Mouse (Mus musculus): ENCODE data around the gene Ppp1r32.

The Ppp1r32 gene

GRCm38 (mm10) chr19:10425484-10426270, 57.1 kb downstream of the Ppp1r32 start:
- in situ Hi-C loops (cut with MseI, MboI), result no loop called here

GRCm38 (mm10) chr19:10424751-10425150, 58.0 kb downstream of the Ppp1r32 start:
- in situ Hi-C loops (cut with MseI, MboI), result no loop called here
